Mouse (Mus musculus) gastrocnemius, adult 8-10 months (tissue): ENCODE results near the gene Map4k2. TPM values are rescaled to one million over a fixed set of nuclear protein-coding genes. Genes with fewer than 3 reads are reported as not detected.

ENCODE experiments used
- DNase-seq, 2 experiments: peaks; one replicate each; pipeline ENCODE4 v3.0.0; 2022; ENCODE audit warnings: low spot score in 2 of 2
- total RNA-seq, 4 experiments: library from RNA; stranded (reverse); gene quantifications; 2 replicates each; pipeline ENCODE4 v1.2.4; 2022

Gene Map4k2
- total RNA-seq, 4 experiments from 2014 or later = 6.9 to 10.7 (median 8.0) TPM

GRCm38 (mm10) chr19:6343996-6344395 is 3.1 kb downstream of the Map4k2 start:
- no peak for DNase-seq

GRCm38 (mm10) chr19:6346023-6346422 is 5.1 kb downstream of the Map4k2 start:
- no peak for DNase-seq

GRCm38 (mm10) chr19:6346661-6347060 is 5.7 kb downstream of the Map4k2 start:
- DNase-seq = no peak

GRCm38 (mm10) chr19:6347615-6348014 is 6.7 kb downstream of the Map4k2 start:
- DNase-seq = no peak

GRCm38 (mm10) chr19:6348717-6349116 is 7.8 kb downstream of the Map4k2 start:
- DNase-seq = no peak

- no peak for DNase-seq
Observed at GRCm38 (mm10) chr19:6349215-6349983, 8.5 kb downstream of the Map4k2 start.

GRCm38 (mm10) chr19:6351431-6352106 is 10.6 kb downstream of the Map4k2 start:
- no peak for DNase-seq

- DNase-seq = no peak
Observed at GRCm38 (mm10) chr19:6352107-6352505, 11.2 kb downstream of the Map4k2 start.

GRCm38 (mm10) chr19:6354030-6354429 is 13.1 kb downstream of the Map4k2 start:
- no peak for DNase-seq

GRCm38 (mm10) chr19:6361291-6361690 is 20.4 kb downstream of the Map4k2 start:
- DNase-seq = no peak

GRCm38 (mm10) chr19:6363091-6363410 is 22.1 kb downstream of the Map4k2 start:
- no peak for DNase-seq

GRCm38 (mm10) chr19:6363411-6364240 is 22.7 kb downstream of the Map4k2 start, which contains the start of gene Sf1:
TSS of gene Sf1 (plus strand) at chr19:6363690.
- peak; percentile 99 to 100 for DNase-seq

GRCm38 (mm10) chr19:6364317-6364725 is 23.4 kb downstream of the Map4k2 start:
- peak; percentile 85 to 90 for DNase-seq

GRCm38 (mm10) chr19:6364842-6365241 is 23.9 kb downstream of the Map4k2 start:
- DNase-seq = no peak

GRCm38 (mm10) chr19:6370175-6370574 is 29.2 kb downstream of the Map4k2 start:
- no peak for DNase-seq

GRCm38 (mm10) chr19:6372433-6372832 is 31.5 kb downstream of the Map4k2 start:
- no peak for DNase-seq

- peak; percentile 76 to 80 for DNase-seq
Observed at GRCm38 (mm10) chr19:6373539-6374400, 32.8 kb downstream of the Map4k2 start.

- no peak for DNase-seq
Observed at GRCm38 (mm10) chr19:6374571-6374970, 33.6 kb downstream of the Map4k2 start.

- DNase-seq = no peak
Observed at GRCm38 (mm10) chr19:6375423-6376254, 34.7 kb downstream of the Map4k2 start.

GRCm38 (mm10) chr19:6376255-6376564 is 35.3 kb downstream of the Map4k2 start:
- peak; percentile 67 to 70 for DNase-seq
